Mouse (Mus musculus): ENCODE measurements around the gene Col23a1. TPM values are rescaled to one million over a fixed set of nuclear protein-coding genes. Genes with fewer than 3 reads are reported as not detected.

Gene Col23a1
- polyA plus RNA-seq, 1 experiment from 2014 or later, result 11.1 TPM

DNA sequence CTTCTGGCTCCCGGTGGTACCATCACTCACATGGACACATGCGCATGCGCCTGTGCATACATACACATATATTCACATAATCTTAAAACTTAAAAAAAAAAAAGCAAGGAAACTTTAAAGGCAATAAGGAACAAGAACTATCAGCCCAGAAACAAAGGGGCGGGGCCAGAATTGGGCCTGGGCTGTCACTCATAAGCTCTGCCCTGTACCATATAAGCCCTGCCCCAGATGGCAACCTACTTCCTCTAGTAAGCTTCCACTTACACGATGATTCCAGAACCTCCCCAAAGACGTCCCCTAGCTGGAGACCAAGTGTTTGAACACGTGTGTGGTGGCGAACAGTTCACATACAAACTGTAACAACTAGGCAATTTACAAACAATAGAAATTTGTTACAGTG is 117.6 kb downstream of the Col23a1 start:
- no peak overlapping the region for H3K27ac ChIP-seq (ENCODE audit: low read depth, low read length)
- no peaks in the 10 kb centered on the region for H3K4me1 ChIP-seq (ENCODE audit: control insufficient read depth, insufficient read depth, low read length)
- no peak for DNase-seq (ENCODE audit: low spot score, missing footprints)
- H3K9ac ChIP-seq (ENCODE audit: low read length), result no peak overlapping the region
- no peak for ATAC-seq (ENCODE audit: low FRiP score)
- H3K36me3 ChIP-seq (ENCODE audit: control insufficient read depth, insufficient read depth, low read length), result no peaks in the 10 kb centered on the region
- H3K4me2 ChIP-seq, result no peak overlapping the region
- no peaks in the 10 kb centered on the region for H3K27me3 ChIP-seq (ENCODE audit: control insufficient read depth, insufficient read depth, low read length)
- H3K4me3 ChIP-seq (ENCODE audit: low read depth, low read length), result no peak overlapping the region
- WGBS, result 91% methylated on average over 8 of the region's 8 CpGs
- no peaks in the 10 kb centered on the region for H3K9me3 ChIP-seq (ENCODE audit: control insufficient read depth, low read length)

- DNase-seq (ENCODE audit: low spot score, missing footprints) (no peak), ATAC-seq (ENCODE audit: low FRiP score) (no peak)
- no peaks in the 10 kb centered on the region for H3K36me3 ChIP-seq (ENCODE audit: control insufficient read depth, insufficient read depth, low read length)
- H3K9me3 ChIP-seq (ENCODE audit: control insufficient read depth, low read length), result no peaks in the 10 kb centered on the region
- no peaks in the 10 kb centered on the region for H3K27me3 ChIP-seq (ENCODE audit: control insufficient read depth, insufficient read depth, low read length)
- WGBS, result 81% methylated on average over 12 of the region's 12 CpGs
- H3K4me1 ChIP-seq (ENCODE audit: control insufficient read depth, insufficient read depth, low read length), result no peaks in the 10 kb centered on the region
- H3K9ac ChIP-seq (ENCODE audit: low read length), result no peak overlapping the region
- H3K27ac ChIP-seq (ENCODE audit: low read depth, low read length), result no peak overlapping the region
- no peak overlapping the region for H3K4me3 ChIP-seq (ENCODE audit: low read depth, low read length)
- H3K4me2 ChIP-seq, result no peak overlapping the region
Observed at GRCm38 (mm10) chr11:51410771-51411170, 121.1 kb downstream of the Col23a1 start.

- Histone ChIP-seq H3K27ac (ENCODE audit: low read depth, low read length) (no peak overlapping the region), H3K4me3 (ENCODE audit: low read depth, low read length) (no peak overlapping the region), H3K36me3 (ENCODE audit: control insufficient read depth, insufficient read depth, low read length) (no peaks in the 10 kb centered on the region), H3K4me1 (ENCODE audit: control insufficient read depth, insufficient read depth, low read length) (no peaks in the 10 kb centered on the region), H3K9me3 (ENCODE audit: control insufficient read depth, low read length) (no peaks in the 10 kb centered on the region), H3K27me3 (ENCODE audit: control insufficient read depth, insufficient read depth, low read length) (no peaks in the 10 kb centered on the region), H3K9ac (ENCODE audit: low read length) (no peak overlapping the region), H3K4me2 (no peak overlapping the region)
- ATAC-seq (ENCODE audit: low FRiP score) (no peak), DNase-seq (ENCODE audit: low spot score, missing footprints) (no peak)
- 90% methylated on average over 7 of the region's 7 CpGs for WGBS
Observed at GRCm38 (mm10) chr11:51414520-51414919, 124.8 kb downstream of the Col23a1 start.

- Histone ChIP-seq H3K27me3 (ENCODE audit: control insufficient read depth, insufficient read depth, low read length) (no peaks in the 10 kb centered on the region), H3K9ac (ENCODE audit: low read length) (no peak overlapping the region), H3K27ac (ENCODE audit: low read depth, low read length) (no peak overlapping the region), H3K4me2 (no peak overlapping the region), H3K9me3 (ENCODE audit: control insufficient read depth, low read length) (no peaks in the 10 kb centered on the region), H3K36me3 (ENCODE audit: control insufficient read depth, insufficient read depth, low read length) (no peaks in the 10 kb centered on the region), H3K4me3 (ENCODE audit: low read depth, low read length) (no peak overlapping the region), H3K4me1 (ENCODE audit: control insufficient read depth, insufficient read depth, low read length) (peaks cover 3% of the 10 kb centered on the region; the same call in 1 of the 2 replicates)
- ATAC-seq (ENCODE audit: low FRiP score), result no peak
- WGBS, result 89% methylated on average over 7 of the region's 7 CpGs
- no peak for DNase-seq (ENCODE audit: low spot score, missing footprints)
Observed at GRCm38 (mm10) chr11:51415049-51415688, 125.4 kb downstream of the Col23a1 start.

GRCm38 (mm10) chr11:51418807-51419206 is 129.1 kb downstream of the Col23a1 start:
- Histone ChIP-seq H3K9me3 (ENCODE audit: control insufficient read depth, low read length) (no peaks in the 10 kb centered on the region), H3K4me2 (no peak overlapping the region), H3K27me3 (ENCODE audit: control insufficient read depth, insufficient read depth, low read length) (no peaks in the 10 kb centered on the region), H3K36me3 (ENCODE audit: control insufficient read depth, insufficient read depth, low read length) (no peaks in the 10 kb centered on the region), H3K4me3 (ENCODE audit: low read depth, low read length) (no peak overlapping the region), H3K27ac (ENCODE audit: low read depth, low read length) (no peak overlapping the region), H3K9ac (ENCODE audit: low read length) (no peak overlapping the region), H3K4me1 (ENCODE audit: control insufficient read depth, insufficient read depth, low read length) (peaks cover 7% of the 10 kb centered on the region; the same call in 1 of the 2 replicates)
- 30% methylated on average over 3 of the region's 3 CpGs for WGBS
- ATAC-seq (ENCODE audit: low FRiP score) (no peak), DNase-seq (ENCODE audit: low spot score, missing footprints) (no peak)

GRCm38 (mm10) chr11:51421878-51422277 is 132.2 kb downstream of the Col23a1 start:
- 92% methylated on average over 2 of the region's 2 CpGs for WGBS
- H3K27ac ChIP-seq (ENCODE audit: low read depth, low read length), result no peak overlapping the region
- H3K4me1 ChIP-seq (ENCODE audit: control insufficient read depth, insufficient read depth, low read length), result peaks cover 7% of the 10 kb centered on the region; the same call in 1 of the 2 replicates
- DNase-seq (ENCODE audit: low spot score, missing footprints) (no peak), ATAC-seq (ENCODE audit: low FRiP score) (no peak)
- H3K4me2 ChIP-seq, result no peak overlapping the region
- no peak overlapping the region for H3K4me3 ChIP-seq (ENCODE audit: low read depth, low read length)
- H3K36me3 ChIP-seq (ENCODE audit: control insufficient read depth, insufficient read depth, low read length), result no peaks in the 10 kb centered on the region
- H3K27me3 ChIP-seq (ENCODE audit: control insufficient read depth, insufficient read depth, low read length), result no peaks in the 10 kb centered on the region
- no peak overlapping the region for H3K9ac ChIP-seq (ENCODE audit: low read length)
- H3K9me3 ChIP-seq (ENCODE audit: control insufficient read depth, low read length), result no peaks in the 10 kb centered on the region

DNA sequence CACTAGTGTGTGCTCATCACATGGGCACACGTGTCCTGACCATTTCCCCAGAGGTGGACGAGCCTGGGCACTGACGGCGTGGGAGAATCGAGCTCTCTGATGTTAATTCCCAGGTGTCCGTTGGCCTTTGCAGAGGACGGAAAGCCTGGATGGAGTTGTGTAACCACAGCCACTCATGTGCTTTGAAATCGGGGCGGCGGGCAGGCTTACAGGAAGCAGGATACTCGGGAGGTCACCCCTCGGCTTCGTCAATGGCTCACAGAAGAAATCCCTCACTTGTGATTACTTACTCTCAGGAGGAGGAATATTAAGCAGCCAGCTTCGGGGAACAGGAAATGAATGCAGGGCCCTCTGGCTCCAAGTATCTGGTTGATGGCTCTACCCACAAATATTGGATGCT is 133.0 kb downstream of the Col23a1 start:
- no peaks in the 10 kb centered on the region for H3K27me3 ChIP-seq (ENCODE audit: control insufficient read depth, insufficient read depth, low read length)
- H3K4me2 ChIP-seq, result no peak overlapping the region
- no peak overlapping the region for H3K4me3 ChIP-seq (ENCODE audit: low read depth, low read length)
- WGBS, result 79% methylated on average over 14 of the region's 14 CpGs
- no peak overlapping the region for H3K9ac ChIP-seq (ENCODE audit: low read length)
- no peaks in the 10 kb centered on the region for H3K36me3 ChIP-seq (ENCODE audit: control insufficient read depth, insufficient read depth, low read length)
- H3K4me1 ChIP-seq (ENCODE audit: control insufficient read depth, insufficient read depth, low read length), result peaks cover 7% of the 10 kb centered on the region; the same call in 1 of the 2 replicates
- no peaks in the 10 kb centered on the region for H3K9me3 ChIP-seq (ENCODE audit: control insufficient read depth, low read length)
- no peak for ATAC-seq (ENCODE audit: low FRiP score)
- no peak overlapping the region for H3K27ac ChIP-seq (ENCODE audit: low read depth, low read length)
- no peak for DNase-seq (ENCODE audit: low spot score, missing footprints)

GRCm38 (mm10) chr11:51426155-51426554 is 136.4 kb downstream of the Col23a1 start:
- ATAC-seq (ENCODE audit: low FRiP score) (no peak), DNase-seq (ENCODE audit: low spot score, missing footprints) (no peak)
- no peaks in the 10 kb centered on the region for H3K9me3 ChIP-seq (ENCODE audit: control insufficient read depth, low read length)
- WGBS, result 90% methylated on average over 3 of the region's 3 CpGs
- H3K4me2 ChIP-seq, result no peak overlapping the region
- no peaks in the 10 kb centered on the region for H3K36me3 ChIP-seq (ENCODE audit: control insufficient read depth, insufficient read depth, low read length)
- H3K4me3 ChIP-seq (ENCODE audit: low read depth, low read length), result no peak overlapping the region
- no peaks in the 10 kb centered on the region for H3K27me3 ChIP-seq (ENCODE audit: control insufficient read depth, insufficient read depth, low read length)
- no peak overlapping the region for H3K9ac ChIP-seq (ENCODE audit: low read length)
- no peaks in the 10 kb centered on the region for H3K4me1 ChIP-seq (ENCODE audit: control insufficient read depth, insufficient read depth, low read length)
- H3K27ac ChIP-seq (ENCODE audit: low read depth, low read length), result no peak overlapping the region

- H3K4me3 ChIP-seq (ENCODE audit: low read depth, low read length), result no peak overlapping the region
- ATAC-seq (ENCODE audit: low FRiP score) (no peak), DNase-seq (ENCODE audit: low spot score, missing footprints) (no peak)
- H3K36me3 ChIP-seq (ENCODE audit: control insufficient read depth, insufficient read depth, low read length), result no peaks in the 10 kb centered on the region
- WGBS, result 36% methylated on average over 16 of the region's 16 CpGs
- H3K27ac ChIP-seq (ENCODE audit: low read depth, low read length), result no peak overlapping the region
- no peaks in the 10 kb centered on the region for H3K27me3 ChIP-seq (ENCODE audit: control insufficient read depth, insufficient read depth, low read length)
- H3K4me2 ChIP-seq, result no peak overlapping the region
- H3K4me1 ChIP-seq (ENCODE audit: control insufficient read depth, insufficient read depth, low read length), result no peaks in the 10 kb centered on the region
- no peak overlapping the region for H3K9ac ChIP-seq (ENCODE audit: low read length)
- H3K9me3 ChIP-seq (ENCODE audit: control insufficient read depth, low read length), result no peaks in the 10 kb centered on the region
Observed at GRCm38 (mm10) chr11:51429428-51430179, 139.9 kb downstream of the Col23a1 start.
